7 mouse cellular contexts compared by ENCODE assay signal in the genomic region with DNA sequence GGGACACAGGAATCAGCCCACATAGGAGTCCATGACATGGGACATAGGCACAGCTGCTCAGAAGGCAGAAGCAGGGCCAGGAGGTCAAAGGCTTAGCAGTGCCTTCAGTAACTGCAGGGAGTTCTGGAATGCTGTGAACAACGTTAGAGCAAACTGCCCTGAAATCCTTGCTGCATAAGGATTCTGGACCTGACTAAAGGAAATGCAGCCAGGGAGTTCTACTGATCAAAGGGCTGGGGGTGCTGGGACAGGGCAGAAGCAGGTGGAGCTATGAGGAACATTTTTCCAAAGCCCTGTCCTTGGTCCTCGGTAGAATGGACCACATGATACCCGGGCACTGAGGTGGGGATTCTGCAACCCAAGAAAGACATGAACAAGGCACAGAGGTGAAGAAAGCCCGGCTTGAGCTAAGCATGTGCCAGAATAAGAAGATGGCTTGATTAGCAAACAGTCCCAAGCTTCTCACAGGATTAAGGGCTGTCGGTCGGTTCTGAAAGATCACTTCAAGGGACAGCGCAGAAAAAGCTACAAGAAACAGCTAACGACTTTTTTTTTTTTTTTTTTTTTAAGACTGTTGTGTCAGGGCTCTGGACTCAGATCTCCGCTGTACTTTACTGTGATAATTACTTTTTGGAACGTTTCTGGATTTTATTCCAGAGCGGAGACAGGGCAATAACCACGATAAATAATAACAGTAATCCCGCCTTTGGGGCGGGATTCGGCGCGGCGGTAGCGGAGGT. TPM values are rescaled to one million over a fixed set of nuclear protein-coding genes. Genes with fewer than 3 reads are reported as not detected.
A peak's percentile ranks its signal among the peaks of the same experiment; 100 is the strongest.
DNase-seq lines count a peak whose midpoint lies in the region; ATAC-seq lines count a peak whose summit lies in the region.

No protein-coding gene starts in this region.

- H3K4me3 ChIP-seq in embryonic facial prominence, embryonic 15.5 days (replicated peaks), result peak overlapping the region; percentile 63
- peak overlapping the region; percentile 75 for H3K4me3 ChIP-seq in midbrain, embryonic 10.5 days

- H3K27ac ChIP-seq in embryonic facial prominence, embryonic 15.5 days (replicated peaks), result peak overlapping the region; percentile 77
- H3K27ac ChIP-seq in midbrain, embryonic 10.5 days (replicated peaks), result peak overlapping the region; percentile 84

- peaks cover 6% of the 10 kb centered on the region; the same call in 1 of the 2 replicates for H3K4me1 ChIP-seq in embryonic facial prominence, embryonic 15.5 days
- peaks cover 15% of the 10 kb centered on the region for H3K4me1 ChIP-seq in midbrain, embryonic 10.5 days

- 0 out of 2 replicates have a peak overlapping the region, but pooled peaks have one; percentile 54 for H3K9ac ChIP-seq in embryonic facial prominence, embryonic 15.5 days

- H3K9me3 ChIP-seq in embryonic facial prominence, embryonic 15.5 days (replicated peaks), result no peaks in the 10 kb centered on the region
- no peaks in the 10 kb centered on the region for H3K9me3 ChIP-seq in midbrain, embryonic 10.5 days (replicated peaks)

- peak overlapping the region; percentile 94 for H3K4me2 ChIP-seq in embryonic facial prominence, embryonic 15.5 days (replicated peaks)

- no peak for ATAC-seq in embryonic facial prominence, embryonic 15.5 days (ENCODE audit: insufficient number of reproducible peaks, low FRiP score, low TSS enrichment, low read depth)

- WGBS in embryonic facial prominence, embryonic 15.5 days, result 2% methylated on average over 19 of the region's 19 CpGs
- WGBS in midbrain, embryonic 10.5 days, result 3% methylated on average over 19 of the region's 19 CpGs

- H3K36me3 ChIP-seq in embryonic facial prominence, embryonic 15.5 days, result no peaks in the 10 kb centered on the region
- H3K36me3 ChIP-seq in midbrain, embryonic 10.5 days, result no peaks in the 10 kb centered on the region

- 0 out of 2 replicates have a peak, but pooled peaks cover 7% of the 10 kb centered on the region for H3K27me3 ChIP-seq in embryonic facial prominence, embryonic 15.5 days
- peaks cover 7% of the 10 kb centered on the region for H3K27me3 ChIP-seq in midbrain, embryonic 10.5 days (ENCODE audit: low read depth, poor library complexity, severe bottlenecking)

- DNase-seq in retina, postnatal 1 day, result peak; percentile 15
- DNase-seq in retina, embryonic 14.5 days (ENCODE audit: low spot score), result no peak
- DNase-seq in kidney, adult 18-20 months, result peak; percentile 52
- DNase-seq in midbrain, embryonic 10.5 days (ENCODE audit: low spot score), result peak; percentile 27
- DNase-seq in B cell, adult 2 months, result no peak
- DNase-seq in thymus, postnatal 10 days (ENCODE audit: low spot score in 2 of 2), result no peak

RNA-seq across cellular contexts. Expression of a gene that starts 0.9 kb away (rescaled TPM):
- polyA plus RNA-seq in embryonic facial prominence, embryonic 15.5 days (2015; fragmentation: Nextera tagmentation; extraction: Ambion mirVana), result 7.1 and 8.3 TPM in 2 replicates
- polyA plus RNA-seq in midbrain, embryonic 10.5 days (2016; fragmentation: Nextera tagmentation; extraction: Ambion mirVana), result 5.3 and 6.4 TPM in 2 replicates

RNA-seq across cellular contexts. Expression of a gene that starts 56.3 kb away (rescaled TPM):
- 0.33 and 0.55 TPM in 2 replicates for polyA plus RNA-seq in embryonic facial prominence, embryonic 15.5 days (2015; fragmentation: Nextera tagmentation; extraction: Ambion mirVana)
- polyA plus RNA-seq in midbrain, embryonic 10.5 days (2016; fragmentation: Nextera tagmentation; extraction: Ambion mirVana), result not detected in 2 replicates

Comparison
In these comparisons a context has a peak if more than half of its experiments do, and no peak if none do; other contexts are left out.
1. DNase-seq: peak in retina, postnatal 1 day (single experiment), kidney, adult 18-20 months (single experiment) and midbrain, embryonic 10.5 days (single experiment); none in retina, embryonic 14.5 days (single experiment), B cell, adult 2 months (0 of 2) and thymus, postnatal 10 days (0 of 2).